ENCODE assay signal across 8 mouse cellular contexts in genomic region chr1:78310021-78310752, GRCm38 (mm10). TPM values are rescaled to one million over a fixed set of nuclear protein-coding genes. Genes with fewer than 3 reads are reported as not detected.
A peak's percentile ranks its signal among the peaks of the same experiment; 100 is the strongest.
DNase-seq lines count a peak whose midpoint lies in the region; ATAC-seq and TF ChIP-seq lines count a peak whose summit lies in the region.

Gene Sgpp2 (plus strand): TSS chr1:78310345.

- no peak within 1 kb of the TSS for H3K27ac ChIP-seq in gastrocnemius, adult 2 months
- H3K27ac ChIP-seq in forebrain, postnatal 0 days (ENCODE audit: low read depth, low read length), result no peak within 1 kb of the TSS
- H3K27ac ChIP-seq in kidney, adult 2 months (ENCODE audit: insufficient read depth, low read depth, low read length), result peak within 1 kb of the TSS; percentile 62
- no peak within 1 kb of the TSS for H3K27ac ChIP-seq in liver, embryonic 13.5 days
- H3K27ac ChIP-seq in neural tube, embryonic 14.5 days (ENCODE audit: low read depth, low read length), result no peak within 1 kb of the TSS

- H3K4me2 ChIP-seq in forebrain, postnatal 0 days (ENCODE audit: low read depth), result peak within 1 kb of the TSS; percentile 99
- H3K4me2 ChIP-seq in liver, embryonic 13.5 days, result peak within 1 kb of the TSS; percentile 56
- peak within 1 kb of the TSS; percentile 94 for H3K4me2 ChIP-seq in neural tube, embryonic 14.5 days (ENCODE audit: low read depth, low read length)

- H3K36me3 ChIP-seq in forebrain, postnatal 0 days (ENCODE audit: insufficient read depth), result no peaks in the 10 kb centered on the region
- H3K36me3 ChIP-seq in kidney, adult 2 months (ENCODE audit: control insufficient read depth, insufficient read depth, low read length), result no peaks in the 10 kb centered on the region
- no peaks in the 10 kb centered on the region for H3K36me3 ChIP-seq in liver, embryonic 13.5 days
- no peaks in the 10 kb centered on the region for H3K36me3 ChIP-seq in neural tube, embryonic 14.5 days (ENCODE audit: control insufficient read depth, insufficient read depth, low read length)

- WGBS in forebrain, postnatal 0 days, result 2% methylated on average over 67 of the region's 68 CpGs
- under 1% methylated on average over 68 of the region's 68 CpGs for WGBS in kidney, adult 2 months
- WGBS in liver, embryonic 13.5 days (ENCODE audit: insufficient replicate concordance), result 2% methylated on average over 68 of the region's 68 CpGs
- WGBS in neural tube, embryonic 14.5 days, result 0% methylated on average over 67 of the region's 68 CpGs

- intact Hi-C loops in gastrocnemius, adult 2 months (cut with DNase I), result no loop called here
- intact Hi-C loops in gastrocnemius, postnatal 36 days (cut with DNase I), result no loop called here

- no peak for TF ChIP-seq CTCF in gastrocnemius, adult 2 months (IDR thresholded peaks at IDR 0.05)
- TF ChIP-seq CTCF in forebrain, postnatal 0 days (IDR thresholded peaks at IDR 0.05; ENCODE audit: low read depth), result no peak
- no peak for TF ChIP-seq CTCF in kidney, adult 2 months (conservative IDR thresholded peaks at IDR 0.05; ENCODE audit: insufficient read depth, insufficient read length, low read depth, low read length)

- ATAC-seq in forebrain, postnatal 0 days, result 0 out of 2 replicates have a peak, but pooled peaks have one; percentile 12
- no peak for ATAC-seq in liver, embryonic 13.5 days (ENCODE audit: low read depth)
- ATAC-seq in neural tube, embryonic 14.5 days (ENCODE audit: low read depth), result peak; percentile 82
- no peak for ATAC-seq in granulocyte monocyte progenitor cell, adult 5-6 weeks (replicated peaks; ENCODE audit: poor library complexity, severe bottlenecking)

- H3K27me3 ChIP-seq in forebrain, postnatal 0 days (ENCODE audit: insufficient read depth, low read length), result peaks cover 43% of the 10 kb centered on the region
- no peaks in the 10 kb centered on the region for H3K27me3 ChIP-seq in kidney, adult 2 months (replicated peaks; ENCODE audit: control insufficient read depth, insufficient read depth, low read length)
- peaks cover 54% of the 10 kb centered on the region for H3K27me3 ChIP-seq in liver, embryonic 13.5 days
- H3K27me3 ChIP-seq in neural tube, embryonic 14.5 days (ENCODE audit: control insufficient read depth, insufficient read depth, low read length), result peaks cover 17% of the 10 kb centered on the region

- peak; percentile 7 for TF ChIP-seq POLR2A in kidney, adult 2 months (IDR thresholded peaks at IDR 0.05; ENCODE audit: low read depth, low read length)

- peak within 1 kb of the TSS; percentile 49 for H3K9ac ChIP-seq in forebrain, postnatal 0 days
- H3K9ac ChIP-seq in liver, embryonic 13.5 days, result no peak within 1 kb of the TSS
- H3K9ac ChIP-seq in neural tube, embryonic 14.5 days (replicated peaks; ENCODE audit: low read depth, low read length), result peak within 1 kb of the TSS; percentile 29; the same call in 1 of the 2 replicates

- no peaks in the 10 kb centered on the region for H3K9me3 ChIP-seq in forebrain, postnatal 0 days (ENCODE audit: low read length)
- H3K9me3 ChIP-seq in liver, embryonic 13.5 days (replicated peaks), result no peaks in the 10 kb centered on the region
- no peaks in the 10 kb centered on the region for H3K9me3 ChIP-seq in neural tube, embryonic 14.5 days (ENCODE audit: control insufficient read depth, low read length)

- peaks cover 10% of the 10 kb centered on the region for H3K4me1 ChIP-seq in forebrain, postnatal 0 days (ENCODE audit: insufficient read depth)
- H3K4me1 ChIP-seq in kidney, adult 2 months (ENCODE audit: control insufficient read depth, insufficient read depth, low read length), result no peaks in the 10 kb centered on the region; the same call in 1 of the 2 replicates
- peaks cover 8% of the 10 kb centered on the region; the same call in 1 of the 2 replicates for H3K4me1 ChIP-seq in liver, embryonic 13.5 days (replicated peaks)
- peaks cover 13% of the 10 kb centered on the region; the same call in 1 of the 2 replicates for H3K4me1 ChIP-seq in neural tube, embryonic 14.5 days (ENCODE audit: control insufficient read depth, insufficient read depth, low read length)

- peak; percentile 34 for DNase-seq in gastrocnemius, adult 2 months
- DNase-seq in gastrocnemius, postnatal 36 days, result no peak
- peak; percentile 89 to 99 for DNase-seq in cerebellum, adult 18-20 months
- peak; percentile 19 for DNase-seq in forebrain, postnatal 0 days
- DNase-seq in kidney, adult 2 months, result peak; percentile 68
- no peak for DNase-seq in liver, embryonic 13.5 days

- peak within 1 kb of the TSS; percentile 66 for H3K4me3 ChIP-seq in gastrocnemius, adult 2 months
- H3K4me3 ChIP-seq in forebrain, postnatal 0 days (ENCODE audit: low read depth, low read length), result peak within 1 kb of the TSS; percentile 51
- H3K4me3 ChIP-seq in kidney, adult 2 months (ENCODE audit: insufficient read depth, low read depth, low read length), result peak within 1 kb of the TSS; percentile 68
- peak within 1 kb of the TSS; percentile 41 for H3K4me3 ChIP-seq in liver, embryonic 13.5 days (replicated peaks)
- peak within 1 kb of the TSS; percentile 42 for H3K4me3 ChIP-seq in neural tube, embryonic 14.5 days (ENCODE audit: low read depth, low read length)

RNA-seq across cellular contexts. Expression of gene Sgpp2, which starts in this region (rescaled TPM):
- not detected for total RNA-seq in gastrocnemius, adult 2 months (2021)
- total RNA-seq in gastrocnemius, postnatal 36 days (2021), result not detected
- total RNA-seq in forebrain, postnatal 0 days (2014; rRNA removed), result 0.67 and 1.2 TPM in 2 replicates
- 0.40 and 0.84 TPM in 2 replicates for polyA plus RNA-seq in forebrain, postnatal 0 days (2015; fragmentation: Nextera tagmentation; extraction: Ambion mirVana)
- 15.6 and 17.8 TPM in 2 replicates for polyA plus RNA-seq in kidney, adult 2 months (2012; rRNA removed)
- 0.15 and 0.17 TPM in 2 replicates for polyA plus RNA-seq in liver, embryonic 13.5 days (2015; fragmentation: Nextera tagmentation; extraction: Ambion mirVana)
- polyA plus RNA-seq in neural tube, embryonic 14.5 days (2014; fragmentation: Nextera tagmentation; extraction: Ambion mirVana), result 1.6 and 2.6 TPM in 2 replicates
- total RNA-seq in granulocyte monocyte progenitor cell, adult 5-6 weeks (2014; fragmentation: Nextera tagmentation), result not detected in 2 replicates
- total RNA-seq in granulocyte monocyte progenitor cell, adult 5-6 weeks (2017), result not detected in 2 replicates

Comparison
In these comparisons a context has a peak if more than half of its experiments do, and no peak if none do; other contexts are left out.
1. Peak in DNase-seq and H3K4me3 ChIP-seq in gastrocnemius, adult 2 months; RNA of the gene not detected or under 1 TPM.
2. DNase-seq: peak in cerebellum, adult 18-20 months (2 of 2), forebrain, postnatal 0 days (single experiment) and kidney, adult 2 months (single experiment); none in gastrocnemius, postnatal 36 days (0 of 2) and liver, embryonic 13.5 days (single experiment).
3. ATAC-seq: peak in forebrain, postnatal 0 days (single experiment) and neural tube, embryonic 14.5 days (single experiment); none in liver, embryonic 13.5 days (single experiment) and granulocyte monocyte progenitor cell, adult 5-6 weeks (single experiment).
4. Peak in every context shown above with its lines, with median percentiles within 50 percentile points of each other: H3K4me3 ChIP-seq and H3K4me2 ChIP-seq.